Mouse (Mus musculus): Measurements from ENCODE around the gene Sh3bp5. TPM values are rescaled to one million over a fixed set of nuclear protein-coding genes. Genes with fewer than 3 reads are reported as not detected.

Sh3bp5 gene
- polyA plus RNA-seq, 1 experiment from 2014 or later, result 161 TPM

DNA sequence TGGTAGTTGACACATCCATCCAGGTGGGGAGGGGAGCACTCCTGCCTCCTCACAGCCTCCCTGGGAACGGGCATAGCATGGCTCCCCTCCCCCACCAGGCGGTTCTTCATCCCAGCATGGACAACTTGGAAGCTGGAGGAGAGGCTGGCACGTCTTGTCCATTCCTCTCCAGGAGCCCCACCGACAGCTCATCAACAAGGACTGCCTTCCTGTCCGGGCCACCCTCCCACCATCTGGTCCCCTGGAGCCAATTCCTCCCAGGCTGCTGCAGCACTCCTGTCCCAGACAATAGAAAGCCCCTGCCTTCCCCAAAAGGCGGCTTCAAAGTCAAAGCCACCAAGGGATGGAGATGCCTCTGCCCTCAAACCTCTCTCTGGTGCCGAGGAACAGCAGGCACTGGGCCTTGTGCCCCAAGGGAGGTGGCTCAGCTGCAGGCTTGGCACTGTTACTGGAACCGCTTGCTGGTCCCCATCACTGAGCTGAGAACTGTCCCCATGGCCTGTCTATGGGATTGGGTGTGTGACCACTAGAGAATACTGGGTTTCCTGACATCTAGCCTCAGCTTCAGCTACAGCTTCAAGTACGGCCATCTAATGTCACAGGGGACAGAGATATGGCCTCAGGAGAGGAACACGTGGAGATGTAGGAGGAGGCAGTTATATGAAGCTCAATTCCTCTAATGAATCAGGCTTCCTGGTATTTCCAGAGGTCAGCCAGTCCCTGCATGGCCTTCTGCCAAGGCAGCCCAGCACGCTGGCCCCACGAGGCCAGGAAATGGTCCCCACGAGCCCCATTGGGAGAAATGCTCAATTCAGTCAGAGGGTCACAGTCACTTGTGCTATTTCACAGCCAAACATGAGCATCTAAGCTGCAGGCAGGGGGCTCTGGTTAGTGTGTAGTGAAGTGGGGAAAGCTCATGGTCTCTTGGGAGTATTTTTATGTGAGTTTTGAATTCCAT lies 51.2 kb downstream of the Sh3bp5 start:
- Histone ChIP-seq H3K9me3 (no peaks in the 10 kb centered on the region), H3K4me3 (no peak overlapping the region), H3K9ac (no peak overlapping the region), H3K36me3 (replicated peaks) (0 out of 2 replicates have a peak, but pooled peaks cover 3% of the 10 kb centered on the region), H3K4me1 (peaks cover 9% of the 10 kb centered on the region; the same call in 1 of the 2 replicates), H3K4me2 (no peak overlapping the region), H3K27ac (no peak overlapping the region), H3K27me3 (replicated peaks) (no peaks in the 10 kb centered on the region)
- 67% methylated on average over 13 of the region's 13 CpGs for WGBS
- ATAC-seq (replicated peaks), result no peak

DNA sequence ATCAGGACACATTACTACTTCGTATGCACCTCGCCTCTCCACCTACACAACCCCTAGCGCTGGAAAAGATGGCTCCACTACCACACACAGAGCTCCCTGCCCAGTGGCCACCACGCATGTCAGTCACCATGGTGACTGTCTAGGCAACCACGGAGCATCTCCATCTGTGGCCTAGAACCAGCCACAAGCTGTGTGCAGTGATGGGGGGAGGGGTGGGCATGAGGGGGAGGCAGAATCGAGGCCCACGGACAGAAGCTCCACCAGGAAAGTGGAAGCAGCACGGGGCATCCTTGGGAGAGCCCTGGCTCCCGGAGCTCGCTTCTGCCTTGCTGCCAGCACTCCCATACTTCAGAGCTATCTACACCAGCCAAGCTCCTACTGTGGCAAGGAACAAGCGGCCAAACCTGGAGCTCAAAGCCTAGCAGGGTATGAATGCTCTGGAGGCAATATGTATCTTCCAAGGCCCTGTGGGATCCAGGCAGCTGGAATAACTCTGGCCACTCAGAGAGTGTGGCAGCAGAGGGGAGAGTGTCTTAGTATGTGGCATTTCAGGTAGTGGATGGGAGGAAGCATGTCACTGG lies 52.3 kb downstream of the Sh3bp5 start:
- H3K4me3 ChIP-seq, result no peak overlapping the region
- H3K4me2 ChIP-seq, result no peak overlapping the region
- no peak for ATAC-seq (replicated peaks)
- no peaks in the 10 kb centered on the region for H3K27me3 ChIP-seq (replicated peaks)
- peaks cover 9% of the 10 kb centered on the region; the same call in 1 of the 2 replicates for H3K4me1 ChIP-seq
- no peaks in the 10 kb centered on the region for H3K9me3 ChIP-seq
- peaks cover 9% of the 10 kb centered on the region; the same call in 1 of the 2 replicates for H3K36me3 ChIP-seq (replicated peaks)
- H3K27ac ChIP-seq, result no peak overlapping the region
- H3K9ac ChIP-seq, result no peak overlapping the region
- 69% methylated on average over 11 of the region's 11 CpGs for WGBS

DNA sequence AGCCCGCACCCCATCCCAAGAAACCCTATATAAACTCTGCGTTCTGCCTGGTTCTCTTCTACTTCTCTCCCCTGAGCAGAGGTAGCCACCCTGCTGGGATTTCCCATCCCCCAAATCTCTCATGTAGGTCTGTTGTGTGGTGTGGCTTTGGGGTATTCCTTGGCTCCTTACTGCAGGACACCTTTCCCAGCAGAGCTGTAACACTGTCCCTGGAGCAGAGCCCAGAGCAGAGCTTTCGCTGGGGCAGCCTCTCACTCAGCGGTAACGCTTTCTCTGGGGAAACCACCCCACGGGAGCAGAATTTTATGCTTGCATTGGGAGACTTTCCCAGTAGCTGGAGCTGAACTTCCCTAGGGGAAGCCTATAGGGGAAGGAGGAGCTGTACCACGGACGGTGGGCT lies 53.6 kb downstream of the Sh3bp5 start:
- Histone ChIP-seq H3K4me2 (no peak overlapping the region), H3K9me3 (no peaks in the 10 kb centered on the region), H3K27ac (no peak overlapping the region), H3K4me3 (no peak overlapping the region), H3K27me3 (replicated peaks) (no peaks in the 10 kb centered on the region), H3K36me3 (replicated peaks) (peaks cover 22% of the 10 kb centered on the region; the same call in 1 of the 2 replicates), H3K4me1 (peaks cover 9% of the 10 kb centered on the region; the same call in 1 of the 2 replicates), H3K9ac (no peak overlapping the region)
- ATAC-seq (replicated peaks), result no peak
- WGBS, result 85% methylated on average over 8 of the region's 8 CpGs

- WGBS, result 93% methylated on average over 3 of the region's 3 CpGs
- no peaks in the 10 kb centered on the region for H3K9me3 ChIP-seq
- H3K27ac ChIP-seq, result no peak overlapping the region
- H3K36me3 ChIP-seq (replicated peaks), result peaks cover 56% of the 10 kb centered on the region
- H3K9ac ChIP-seq, result no peak overlapping the region
- no peak for ATAC-seq (replicated peaks)
- no peaks in the 10 kb centered on the region for H3K27me3 ChIP-seq (replicated peaks)
- H3K4me1 ChIP-seq, result no peaks in the 10 kb centered on the region
- H3K4me2 ChIP-seq, result no peak overlapping the region
- no peak overlapping the region for H3K4me3 ChIP-seq
These were observed 59.5 kb downstream of the Sh3bp5 start for GRCm38 (mm10) chr14:31376331-31376730.

- no peak overlapping the region for H3K4me2 ChIP-seq
- 93% methylated on average over 6 of the region's 6 CpGs for WGBS
- ATAC-seq (replicated peaks), result no peak
These were observed 61.5 kb downstream of the Sh3bp5 start for GRCm38 (mm10) chr14:31374390-31374789.

GRCm38 (mm10) chr14:31369377-31369776 lies 66.5 kb downstream of the Sh3bp5 start:
- no peak overlapping the region for H3K4me3 ChIP-seq
- no peaks in the 10 kb centered on the region for H3K9me3 ChIP-seq
- H3K27ac ChIP-seq, result no peak overlapping the region
- no peaks in the 10 kb centered on the region for H3K4me1 ChIP-seq
- no peak overlapping the region for H3K9ac ChIP-seq
- no peaks in the 10 kb centered on the region for H3K27me3 ChIP-seq (replicated peaks)
- peaks cover 48% of the 10 kb centered on the region for H3K36me3 ChIP-seq (replicated peaks)
- no peak overlapping the region for H3K4me2 ChIP-seq
- WGBS, result 90% methylated on average over 3 of the region's 3 CpGs
- no peak for ATAC-seq (replicated peaks)

More at GRCm38 (mm10) chr14:31374390-31374789, 61.5 kb downstream of the Sh3bp5 start:
- Histone ChIP-seq H3K4me1 (no peaks in the 10 kb centered on the region), H3K36me3 (replicated peaks) (peaks cover 72% of the 10 kb centered on the region), H3K27ac (no peak overlapping the region), H3K9me3 (no peaks in the 10 kb centered on the region), H3K9ac (no peak overlapping the region), H3K27me3 (replicated peaks) (no peaks in the 10 kb centered on the region), H3K4me3 (no peak overlapping the region)

DNA sequence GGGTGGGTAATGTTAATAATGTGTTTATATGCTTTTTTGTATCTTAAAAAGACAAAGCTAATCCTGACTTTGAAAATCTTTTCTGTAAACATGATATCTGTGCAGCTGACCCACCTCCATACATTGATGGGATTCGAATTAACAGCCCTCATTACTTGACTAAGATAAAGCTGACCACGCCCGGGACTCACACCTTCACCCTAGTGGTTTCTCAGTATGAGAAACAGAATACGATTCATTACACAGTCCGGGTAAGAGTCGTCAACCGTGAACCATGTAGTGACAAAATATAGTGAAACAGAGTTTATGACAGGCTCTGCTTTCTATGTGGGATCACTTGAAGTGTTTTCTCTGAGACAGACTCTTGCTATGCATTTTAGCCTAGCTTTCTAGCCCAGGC lies 67.9 kb downstream of the Sh3bp5 start:
- H3K27ac ChIP-seq, result no peak overlapping the region
- no peaks in the 10 kb centered on the region for H3K27me3 ChIP-seq (replicated peaks)
- H3K4me2 ChIP-seq, result no peak overlapping the region
- WGBS, result 94% methylated on average over 7 of the region's 7 CpGs
- no peak for ATAC-seq (replicated peaks)
- H3K4me3 ChIP-seq, result no peak overlapping the region
- H3K9ac ChIP-seq, result no peak overlapping the region
- H3K9me3 ChIP-seq, result no peaks in the 10 kb centered on the region
- H3K4me1 ChIP-seq, result no peaks in the 10 kb centered on the region
- H3K36me3 ChIP-seq (replicated peaks), result peaks cover 49% of the 10 kb centered on the region

GRCm38 (mm10) chr14:31365350-31365749 lies 70.5 kb downstream of the Sh3bp5 start:
- Histone ChIP-seq H3K9me3 (no peaks in the 10 kb centered on the region), H3K27me3 (replicated peaks) (no peaks in the 10 kb centered on the region), H3K27ac (no peak overlapping the region), H3K9ac (no peak overlapping the region), H3K36me3 (replicated peaks) (peaks cover 48% of the 10 kb centered on the region), H3K4me2 (no peak overlapping the region), H3K4me3 (no peak overlapping the region), H3K4me1 (no peaks in the 10 kb centered on the region)
- no peak for ATAC-seq (replicated peaks)

GRCm38 (mm10) chr14:31364589-31364988 lies 71.3 kb downstream of the Sh3bp5 start:
- H3K9me3 ChIP-seq, result no peaks in the 10 kb centered on the region
- H3K36me3 ChIP-seq (replicated peaks), result peaks cover 47% of the 10 kb centered on the region
- H3K4me1 ChIP-seq, result no peaks in the 10 kb centered on the region
- no peak overlapping the region for H3K9ac ChIP-seq
- H3K27ac ChIP-seq, result no peak overlapping the region
- 97% methylated on average over 4 of the region's 4 CpGs for WGBS
- H3K4me2 ChIP-seq, result no peak overlapping the region
- no peak overlapping the region for H3K4me3 ChIP-seq
- no peak for ATAC-seq (replicated peaks)
- no peaks in the 10 kb centered on the region for H3K27me3 ChIP-seq (replicated peaks)

- Histone ChIP-seq H3K27ac (no peak overlapping the region), H3K27me3 (replicated peaks) (no peaks in the 10 kb centered on the region), H3K9me3 (no peaks in the 10 kb centered on the region), H3K4me2 (no peak overlapping the region), H3K4me3 (no peak overlapping the region), H3K4me1 (no peaks in the 10 kb centered on the region), H3K9ac (no peak overlapping the region), H3K36me3 (replicated peaks) (peaks cover 48% of the 10 kb centered on the region)
- 95% methylated on average over 2 of the region's 2 CpGs for WGBS
- no peak for ATAC-seq (replicated peaks)
These were observed 73.6 kb downstream of the Sh3bp5 start for GRCm38 (mm10) chr14:31362236-31362635.

DNA sequence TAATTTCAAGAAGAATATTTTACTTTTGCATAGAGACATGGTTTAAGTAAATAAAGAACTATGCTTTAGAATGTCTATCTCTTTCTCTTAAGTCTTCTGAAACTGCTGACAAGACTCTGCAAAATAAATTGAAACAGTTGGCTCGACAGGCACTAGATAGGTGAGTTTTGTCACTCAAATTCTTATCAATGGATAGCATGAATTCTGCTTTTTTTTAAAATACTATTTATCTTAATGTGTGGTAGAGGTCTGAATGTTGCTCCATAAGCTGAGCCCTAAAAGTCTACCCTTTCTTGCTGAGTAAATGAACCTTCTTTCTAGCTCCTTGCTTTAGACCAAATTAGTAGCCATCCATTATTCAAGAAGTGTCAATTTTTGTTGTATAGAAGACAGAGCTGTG lies 90.5 kb downstream of the Sh3bp5 start:
- Histone ChIP-seq H3K4me1 (no peaks in the 10 kb centered on the region), H3K9me3 (no peaks in the 10 kb centered on the region), H3K4me3 (no peak overlapping the region), H3K27me3 (replicated peaks) (no peaks in the 10 kb centered on the region), H3K36me3 (replicated peaks) (peaks cover 26% of the 10 kb centered on the region; the same call in 1 of the 2 replicates), H3K4me2 (no peak overlapping the region), H3K9ac (no peak overlapping the region), H3K27ac (no peak overlapping the region)
- ATAC-seq (replicated peaks), result no peak
- WGBS, result 97% methylated on average over 1 of the region's 1 CpGs

GRCm38 (mm10) chr14:31343241-31343640 lies 92.6 kb downstream of the Sh3bp5 start:
- 89% methylated on average over 8 of the region's 8 CpGs for WGBS
- ATAC-seq (replicated peaks), result no peak

More at GRCm38 (mm10) chr14:31343241-31343640, 92.6 kb downstream of the Sh3bp5 start:
- H3K9ac ChIP-seq, result no peak overlapping the region
- H3K4me2 ChIP-seq, result no peak overlapping the region
- no peaks in the 10 kb centered on the region for H3K27me3 ChIP-seq (replicated peaks)
- H3K27ac ChIP-seq, result no peak overlapping the region
- H3K9me3 ChIP-seq, result no peaks in the 10 kb centered on the region
- peaks cover 8% of the 10 kb centered on the region for H3K4me1 ChIP-seq
- peaks cover 22% of the 10 kb centered on the region; the same call in 1 of the 2 replicates for H3K36me3 ChIP-seq (replicated peaks)
- H3K4me3 ChIP-seq, result no peak overlapping the region
